Mouse (Mus musculus): ENCODE data around the gene Dido1.

The Dido1 gene

GRCm38 (mm10) chr2:180709923-180710272 is at the start of gene Dido1, which contains the start of gene Gid8:
Gene Dido1, minus strand, starts transcription at chr2:180709999.
Gene Gid8, plus strand, starts transcription at chr2:180710117.
- DNase-seq = peak; percentile 99

GRCm38 (mm10) chr2:180758513-180759263 is 48.9 kb upstream of the Dido1 start:
- no peak for DNase-seq

GRCm38 (mm10) chr2:180756786-180757185 is 47.0 kb upstream of the Dido1 start:
- no peak for DNase-seq

- DNase-seq = no peak
Measured at GRCm38 (mm10) chr2:180755896-180756295, 46.1 kb upstream of the Dido1 start.

- DNase-seq = no peak
Measured at GRCm38 (mm10) chr2:180754976-180755688, 45.3 kb upstream of the Dido1 start.

GRCm38 (mm10) chr2:180748904-180749303 is 39.1 kb upstream of the Dido1 start:
- DNase-seq = no peak

GRCm38 (mm10) chr2:180746569-180747192 is 36.9 kb upstream of the Dido1 start:
- peak in 1 of 2 experiments; percentile 11 for DNase-seq

- DNase-seq = peak; percentile 87 to 91
Measured at GRCm38 (mm10) chr2:180745248-180745927, 35.6 kb upstream of the Dido1 start.

- no peak for DNase-seq
Measured at GRCm38 (mm10) chr2:180743321-180743720, 33.5 kb upstream of the Dido1 start.

- no peak for DNase-seq
Measured at GRCm38 (mm10) chr2:180742820-180743219, 33.0 kb upstream of the Dido1 start.

GRCm38 (mm10) chr2:180741421-180741820 is 31.6 kb upstream of the Dido1 start:
- DNase-seq = no peak

GRCm38 (mm10) chr2:180740349-180740748 is 30.6 kb upstream of the Dido1 start:
- DNase-seq = no peak

GRCm38 (mm10) chr2:180737984-180738383 is 28.2 kb upstream of the Dido1 start:
- DNase-seq = no peak

GRCm38 (mm10) chr2:180735232-180735631 is 25.4 kb upstream of the Dido1 start:
- no peak for DNase-seq

GRCm38 (mm10) chr2:180731984-180732383 is 22.2 kb upstream of the Dido1 start:
- no peak for DNase-seq

- DNase-seq = no peak
Measured at GRCm38 (mm10) chr2:180731036-180731435, 21.2 kb upstream of the Dido1 start.

GRCm38 (mm10) chr2:180727613-180728021 is 17.8 kb upstream of the Dido1 start:
- no peak for DNase-seq

GRCm38 (mm10) chr2:180726658-180727442 is 17.1 kb upstream of the Dido1 start:
- no peak for DNase-seq

GRCm38 (mm10) chr2:180725856-180726629 is 16.2 kb upstream of the Dido1 start:
- no peak for DNase-seq

GRCm38 (mm10) chr2:180725414-180725778 is 15.6 kb upstream of the Dido1 start:
- DNase-seq = no peak

GRCm38 (mm10) chr2:180724585-180725413 is 15.0 kb upstream of the Dido1 start, which contains the start of gene Slc17a9:
Gene Slc17a9, plus strand, starts transcription at chr2:180725263.
- DNase-seq = peak in 1 of 2 experiments; percentile 17

Measured in cerebellum, postnatal 25 days (tissue).